Mouse (Mus musculus) kidney, adult 11 months (tissue): ENCODE data around the gene Trp53bp1.
A peak's percentile ranks its signal among the peaks of the same experiment; 100 is the strongest.

ENCODE experiments used
- DNase-seq: peaks from one replicate; pipeline ENCODE4 v3.0.0; 2022

Gene Trp53bp1

DNA sequence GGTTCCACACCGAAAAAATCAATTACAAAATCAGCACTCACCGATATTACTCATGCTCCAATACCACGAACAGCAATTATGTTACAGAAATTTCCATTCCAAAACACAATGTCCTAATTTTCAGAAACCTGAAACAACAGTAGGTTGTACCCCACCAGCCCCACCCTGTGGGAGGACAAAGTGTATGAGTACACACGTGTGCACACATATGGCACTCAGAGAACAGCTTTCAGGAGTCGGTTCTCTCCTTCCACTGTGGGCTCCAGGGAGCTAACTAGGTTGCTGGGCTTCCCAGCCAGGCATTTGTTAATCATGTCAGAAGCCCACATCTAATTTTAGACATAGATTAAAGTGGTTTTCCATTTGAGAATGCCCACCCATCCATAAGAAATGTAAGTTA, 27.1 kb downstream of the Trp53bp1 start:
- DNase-seq: no peak

DNA sequence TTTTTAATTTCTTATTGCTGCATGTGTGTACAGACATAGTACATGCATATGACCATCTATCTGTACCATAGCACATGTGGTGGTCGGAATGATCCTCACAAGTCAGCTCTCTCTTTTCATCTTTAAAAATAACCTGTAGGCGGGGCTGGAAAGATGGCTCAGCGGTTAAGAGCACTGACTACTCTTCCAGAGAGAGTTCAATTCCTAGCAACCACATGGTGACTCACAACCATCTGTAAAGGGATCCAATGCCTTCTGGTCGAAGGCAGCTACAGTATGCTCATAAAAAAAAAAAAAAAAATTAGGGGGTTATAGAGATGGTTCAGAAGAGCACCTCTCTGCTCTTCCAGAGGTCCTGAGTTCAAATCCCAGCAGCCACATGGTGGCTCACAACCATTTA, 31.8 kb downstream of the Trp53bp1 start:
- DNase-seq: no peak

DNA sequence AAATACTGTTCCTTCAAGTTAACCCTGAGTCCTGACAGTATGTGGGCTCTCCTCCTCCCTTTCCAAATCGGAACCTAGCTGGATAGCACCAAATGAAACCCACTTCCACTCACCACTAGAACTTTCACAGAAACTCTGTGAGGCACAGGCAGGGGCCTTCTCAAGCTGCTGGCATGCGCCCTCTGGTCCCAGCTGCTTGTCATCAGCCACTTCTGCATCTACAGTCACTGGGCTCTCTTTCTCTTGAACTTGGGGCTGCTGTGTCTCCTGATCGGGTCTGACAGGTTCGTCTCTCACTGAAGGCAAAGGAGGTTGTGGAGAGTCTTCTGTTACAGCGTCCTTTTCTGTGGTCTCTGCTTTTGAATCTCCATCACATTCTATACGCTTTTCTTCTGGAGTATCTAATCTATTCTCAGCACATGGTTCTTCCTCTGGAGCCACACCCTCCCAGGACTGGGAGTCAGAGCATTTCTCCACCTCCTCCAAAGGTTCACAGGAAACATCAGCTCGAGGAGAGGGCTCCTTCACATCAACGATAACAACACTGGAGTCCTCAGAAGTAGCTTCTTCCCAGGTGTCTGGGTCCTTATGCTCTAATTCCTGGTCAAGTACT, 35.6 kb downstream of the Trp53bp1 start:
- DNase-seq: no peak

DNA sequence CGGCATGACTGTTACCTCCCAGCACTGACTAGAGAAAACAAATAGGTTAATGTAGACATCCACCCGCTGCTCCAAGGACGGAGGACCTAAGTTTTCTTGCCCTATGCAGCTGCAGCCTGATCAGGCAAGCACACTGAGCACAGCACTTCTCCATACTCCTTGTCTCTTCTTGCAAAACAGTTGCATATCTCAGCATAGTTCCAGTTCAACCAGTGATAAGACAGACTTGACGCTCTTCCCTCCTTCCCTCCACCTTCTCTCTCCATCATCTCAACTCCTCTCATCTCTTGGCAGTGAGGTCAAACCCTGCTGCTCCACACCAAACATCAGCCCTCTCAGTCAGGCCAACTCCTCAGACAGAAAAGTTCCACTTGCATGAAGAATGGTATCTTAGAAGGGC, 43.1 kb downstream of the Trp53bp1 start:
- no peak for DNase-seq

DNA sequence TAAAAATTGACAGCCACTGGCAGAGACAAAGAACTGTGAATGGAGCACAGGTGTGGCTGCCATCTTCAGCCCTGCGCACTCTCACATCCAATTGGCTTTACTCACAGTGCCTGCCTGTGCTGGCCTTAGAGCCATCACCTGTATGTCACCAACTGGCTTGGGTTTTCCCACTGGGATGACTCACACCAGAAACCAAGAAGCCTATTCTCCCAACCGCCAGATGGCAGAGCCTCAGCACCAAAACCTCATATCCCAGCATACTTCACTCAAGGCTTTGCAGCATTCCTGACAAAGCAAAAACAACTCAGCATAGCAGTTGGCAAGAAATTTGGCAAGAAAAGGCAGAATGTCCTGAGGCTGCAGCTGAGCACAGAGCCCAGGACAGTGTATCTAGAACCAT, 48.2 kb downstream of the Trp53bp1 start:
- no peak for DNase-seq

DNA sequence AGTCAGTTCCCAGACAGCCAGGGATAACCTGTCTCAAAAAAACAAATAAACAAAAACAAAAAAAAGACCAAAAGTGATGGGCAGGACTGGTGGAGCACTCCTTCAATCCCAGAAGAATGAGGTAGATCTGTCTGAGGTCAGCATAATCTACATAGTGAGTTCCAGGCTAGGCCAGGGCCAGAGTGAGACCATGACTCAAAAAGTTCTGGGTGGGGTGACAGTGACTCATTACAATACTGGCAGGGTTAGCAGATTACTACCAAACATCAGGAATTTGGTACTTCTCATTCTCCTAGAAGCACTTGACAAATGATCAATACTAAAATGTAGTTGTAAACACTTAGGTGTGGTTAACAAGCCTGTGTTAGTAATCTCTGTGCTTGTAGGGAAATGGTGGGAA, 51.2 kb downstream of the Trp53bp1 start:
- DNase-seq: no peak

DNA sequence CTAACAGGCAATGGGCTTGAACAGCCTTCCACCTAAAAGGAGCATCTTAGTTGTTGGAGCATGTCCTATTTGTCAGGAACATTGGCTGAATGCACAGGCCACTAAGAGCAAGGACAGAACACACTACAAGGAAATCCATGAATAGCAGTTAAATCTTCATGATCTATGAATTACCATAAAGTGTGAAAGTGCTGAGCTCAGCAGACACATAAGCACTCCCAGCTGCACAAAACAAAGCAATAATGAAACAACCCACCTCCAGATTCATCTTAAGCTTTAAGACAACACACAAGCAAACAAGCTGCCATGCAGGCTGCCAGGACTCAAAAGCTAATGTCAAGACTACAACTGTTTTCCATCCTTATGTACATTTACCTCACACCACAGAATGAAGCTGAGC, 52.0 kb downstream of the Trp53bp1 start:
- DNase-seq: no peak

DNA sequence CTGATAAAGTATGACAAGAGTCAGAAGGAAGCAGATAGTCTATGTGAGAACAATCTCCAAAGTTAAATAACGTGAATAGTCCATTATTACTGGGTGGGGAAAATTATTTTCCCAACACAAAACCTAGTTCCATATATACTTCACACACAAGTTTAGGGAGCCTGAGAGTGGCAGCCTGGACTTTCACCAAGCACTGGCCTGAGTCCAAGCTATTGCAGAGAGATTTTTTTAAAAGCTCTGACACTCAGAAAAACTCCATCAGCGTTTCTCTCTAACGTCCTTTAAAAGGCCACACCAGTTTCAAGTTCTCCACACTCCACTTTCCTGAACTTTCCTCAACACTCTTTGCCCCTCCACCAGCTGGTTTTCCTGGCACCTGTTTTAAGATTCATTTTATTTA, 56.7 kb downstream of the Trp53bp1 start:
- peak; percentile 22 for DNase-seq

DNA sequence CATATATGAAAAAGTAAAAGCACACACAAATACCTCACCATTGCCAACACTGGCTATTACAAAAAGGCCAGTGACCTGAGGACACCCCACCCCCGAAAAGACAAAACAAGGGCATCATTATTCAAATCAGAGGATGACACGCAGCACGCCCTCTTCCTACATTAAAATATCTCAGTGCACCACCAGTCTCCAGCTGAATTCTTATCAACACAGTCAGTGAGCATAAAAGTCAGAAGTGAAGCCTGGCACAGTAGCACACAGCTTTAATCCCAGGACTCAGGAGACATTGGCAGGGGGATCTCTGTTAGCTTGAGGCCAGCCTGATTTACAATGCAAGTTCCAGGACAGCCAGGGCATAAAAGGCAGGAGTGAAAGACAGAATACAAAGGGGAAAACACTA, 64.7 kb downstream of the Trp53bp1 start:
- no peak for DNase-seq

DNA sequence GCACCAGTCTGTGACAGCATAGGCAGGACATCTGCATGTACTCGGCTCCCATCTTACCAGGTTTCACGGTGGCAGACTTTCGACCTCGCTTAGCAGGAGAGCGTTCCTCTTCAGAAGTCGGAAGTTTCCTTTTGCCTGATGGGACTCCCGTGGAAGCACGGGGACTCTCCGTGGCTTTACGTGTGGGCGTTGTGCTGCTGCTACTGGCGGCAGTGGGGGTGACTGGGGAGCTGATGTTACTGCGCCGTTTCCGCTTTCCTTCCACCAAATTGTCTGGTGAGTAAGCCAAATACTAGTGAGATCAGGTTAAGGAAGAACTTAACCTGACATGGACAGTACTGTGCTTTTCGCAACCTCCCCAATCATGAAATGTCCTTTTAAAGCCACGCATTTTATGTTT, 66.9 kb downstream of the Trp53bp1 start:
- DNase-seq: no peak

DNA sequence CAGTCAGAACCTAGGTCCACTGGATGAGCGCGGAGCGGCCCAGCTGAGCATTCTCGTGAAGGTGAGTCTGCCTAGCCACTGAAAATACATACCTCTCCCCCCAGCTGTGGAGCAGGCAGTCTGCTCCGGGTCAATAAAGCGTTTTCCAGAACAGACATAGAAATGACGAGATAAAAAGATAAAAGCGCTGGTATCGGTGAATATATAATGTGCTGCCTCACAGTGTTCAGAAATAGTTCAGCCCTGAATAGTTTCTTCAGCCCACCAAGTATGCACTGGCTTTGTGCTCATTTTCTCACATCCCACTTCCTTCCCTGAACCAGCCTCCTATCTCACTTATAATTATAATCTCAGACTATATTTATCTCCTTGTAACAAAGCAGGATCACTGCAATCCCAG, 75.7 kb downstream of the Trp53bp1 start:
- no peak for DNase-seq

DNA sequence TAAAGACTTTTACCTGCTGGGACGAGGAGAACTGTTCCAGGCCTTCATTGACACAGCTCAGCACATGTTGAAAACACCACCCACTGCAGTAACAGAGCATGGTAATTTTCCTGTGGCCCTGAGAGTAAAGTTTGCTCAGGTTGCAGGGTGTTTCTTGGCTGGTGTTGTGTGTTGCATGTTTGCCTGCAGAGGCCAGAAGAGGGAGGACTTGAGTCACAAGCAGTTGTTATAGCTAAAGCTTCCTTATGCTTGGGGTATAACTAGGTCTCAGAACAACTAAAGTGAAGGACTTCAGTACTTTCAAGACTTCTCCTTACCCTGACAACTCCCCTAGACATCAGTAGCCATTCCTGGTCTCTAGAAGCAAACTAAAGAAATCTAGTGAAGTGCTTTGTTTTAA, 82.7 kb downstream of the Trp53bp1 start:
- DNase-seq: no peak

DNA sequence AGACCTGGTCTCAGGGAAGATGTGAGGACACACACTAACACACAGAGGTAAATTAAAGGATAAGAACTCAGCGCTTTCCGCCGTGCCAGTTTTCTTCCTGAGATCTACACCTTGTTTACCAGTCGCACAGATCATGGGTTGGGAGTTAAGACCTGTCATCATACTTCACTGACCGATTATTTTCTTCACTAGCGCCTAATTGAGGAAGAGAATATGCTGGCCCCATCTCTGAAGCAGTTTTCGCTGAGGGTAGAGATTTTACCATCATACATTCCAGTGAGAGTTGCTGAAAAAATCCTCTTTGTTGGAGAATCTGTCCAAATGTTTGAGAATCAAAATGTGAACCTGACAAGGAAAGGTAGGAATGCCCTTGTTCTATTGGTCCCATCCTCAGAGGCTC, 87.1 kb downstream of the Trp53bp1 start:
- no peak for DNase-seq

DNA sequence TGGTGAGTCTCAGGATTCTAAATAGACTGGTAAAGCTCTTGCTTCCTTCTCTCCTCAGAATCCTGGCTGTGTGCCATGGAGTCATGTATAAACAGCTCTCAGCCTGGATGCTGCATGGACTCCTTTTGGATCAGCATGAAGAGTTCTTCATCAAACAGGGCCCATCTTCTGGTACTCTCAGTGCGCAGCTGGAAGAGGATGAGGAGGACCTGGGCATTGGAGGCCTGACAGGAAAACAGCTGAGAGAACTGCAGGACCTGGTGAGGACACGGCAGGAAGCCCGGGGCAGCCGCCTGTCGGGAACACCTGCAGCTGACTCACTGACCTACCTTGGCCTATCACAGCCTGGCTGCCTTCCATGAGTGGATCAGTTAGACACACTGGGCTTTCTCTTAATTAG, 87.8 kb downstream of the Trp53bp1 start:
- DNase-seq: no peak

DNA sequence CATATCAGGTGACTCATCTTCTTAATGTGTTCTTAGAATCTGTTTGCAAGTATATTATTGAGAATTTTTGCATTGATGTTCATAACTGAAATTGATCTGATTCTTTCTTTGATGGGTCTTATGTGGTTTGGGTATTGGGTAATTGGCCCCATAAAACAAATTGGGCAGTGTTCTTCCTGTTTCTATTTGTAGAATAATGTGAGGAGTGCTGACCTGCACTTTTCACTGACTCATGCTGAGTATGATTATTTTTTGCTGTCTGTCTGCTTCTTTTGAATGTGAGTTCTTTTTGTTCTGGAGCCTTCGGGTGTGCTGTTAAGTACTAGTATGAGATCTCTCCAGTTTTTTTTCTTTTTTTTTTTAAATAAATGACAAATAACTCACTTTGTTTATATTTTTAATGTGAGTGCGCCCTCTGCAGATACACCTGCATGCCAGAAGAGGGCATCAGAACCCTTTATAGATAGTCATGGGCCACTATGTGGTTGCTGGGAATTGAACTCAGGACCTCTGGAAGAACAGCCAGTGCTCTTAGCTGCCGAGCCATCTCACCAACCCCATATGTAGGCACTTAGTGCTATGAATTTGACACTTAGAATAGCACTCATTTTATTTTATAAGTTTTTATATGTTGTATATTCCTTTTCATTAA, 92.3 kb downstream of the Trp53bp1 start:
- no peak for DNase-seq

DNA sequence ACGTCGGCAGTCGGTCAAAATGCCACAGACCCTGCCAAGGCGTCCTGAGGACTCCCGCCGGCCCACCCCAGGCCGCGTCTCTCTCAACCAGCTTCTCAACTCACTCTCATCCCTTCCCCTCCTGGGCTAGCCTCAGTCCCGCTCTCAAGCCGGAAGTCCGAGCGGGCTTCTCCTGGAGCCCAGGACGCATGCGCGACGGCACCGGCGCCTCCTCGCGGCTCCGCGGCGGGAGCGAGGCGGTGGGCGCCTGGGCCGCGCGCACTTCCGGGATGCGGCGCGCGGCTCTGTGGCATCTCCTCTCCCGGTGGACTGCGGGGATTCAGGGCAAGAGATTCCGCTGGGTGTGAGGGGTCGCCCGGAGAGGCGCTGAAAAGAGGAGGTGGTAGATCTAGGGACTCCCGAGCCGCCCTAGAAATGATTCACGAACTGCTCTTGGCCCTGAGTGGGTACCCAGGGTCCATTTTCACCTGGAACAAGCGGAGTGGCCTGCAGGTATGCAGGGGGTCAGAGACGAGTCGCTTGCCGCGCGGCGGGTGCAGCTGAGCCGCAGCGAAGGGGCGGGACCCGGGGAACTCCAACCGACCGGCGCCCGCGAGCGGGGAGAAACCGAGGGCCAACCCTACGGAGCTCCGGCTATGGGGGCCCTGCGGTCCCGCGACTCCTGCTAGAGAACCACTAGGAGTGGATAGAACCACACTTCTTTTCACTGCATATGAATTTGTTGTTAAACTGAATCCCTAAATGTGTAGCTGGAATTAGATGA, 100.0 kb downstream of the Trp53bp1 start, which contains the start of gene Zscan29:
Gene Zscan29 (minus strand): TSS at position 146 of the 763 bp plus-strand sequence.
- DNase-seq: peak; percentile 84

DNA sequence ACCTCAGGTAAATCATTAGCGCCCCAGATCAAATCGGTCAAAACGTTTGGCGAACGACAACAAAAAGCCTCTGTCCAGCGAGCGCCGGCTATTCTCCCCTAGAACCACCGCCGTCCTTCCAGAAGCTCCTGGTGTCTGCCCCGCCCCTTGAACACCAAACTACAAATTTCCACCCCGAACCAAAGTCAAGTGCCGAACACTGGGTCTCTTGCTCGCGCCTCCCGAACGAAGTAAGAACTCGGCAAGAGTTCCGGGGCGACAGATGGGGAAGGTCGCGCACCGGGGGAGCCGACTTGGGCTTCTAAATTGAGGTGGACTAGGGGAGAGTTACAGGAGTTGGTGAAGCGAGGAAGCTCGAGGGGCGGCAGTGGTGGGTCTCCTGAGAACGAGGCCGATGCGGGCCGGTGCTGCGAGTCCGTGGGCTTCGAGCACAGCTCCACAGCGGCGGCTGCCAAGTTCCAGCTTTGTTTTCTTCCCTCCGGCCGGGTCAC, 100.7 kb downstream of the Trp53bp1 start, which contains the start of gene Tubgcp4:
Gene Tubgcp4 (plus strand): TSS at position 174 of the 491 bp plus-strand sequence.
- peak; percentile 64 for DNase-seq

DNA sequence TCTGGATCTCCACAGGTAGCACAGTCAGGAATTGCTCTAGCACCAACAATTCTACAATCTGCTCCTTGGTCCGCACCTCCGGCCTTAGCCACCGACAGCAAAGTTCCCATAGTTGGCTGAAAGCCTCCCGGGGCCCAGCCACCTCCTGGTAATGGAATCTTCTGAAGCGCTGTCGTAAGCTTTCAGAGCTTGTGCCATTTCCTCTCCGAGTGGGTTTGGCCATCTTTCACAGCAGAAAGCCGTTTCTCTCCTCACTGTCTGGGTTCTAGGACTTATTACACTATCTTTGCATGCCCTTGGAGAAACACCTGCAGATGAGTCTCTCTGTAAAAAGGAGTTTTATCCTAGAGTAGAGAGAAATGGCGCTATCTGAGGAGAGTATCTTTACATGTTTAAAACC, 101.3 kb downstream of the Trp53bp1 start:
- peak; percentile 30 for DNase-seq

DNA sequence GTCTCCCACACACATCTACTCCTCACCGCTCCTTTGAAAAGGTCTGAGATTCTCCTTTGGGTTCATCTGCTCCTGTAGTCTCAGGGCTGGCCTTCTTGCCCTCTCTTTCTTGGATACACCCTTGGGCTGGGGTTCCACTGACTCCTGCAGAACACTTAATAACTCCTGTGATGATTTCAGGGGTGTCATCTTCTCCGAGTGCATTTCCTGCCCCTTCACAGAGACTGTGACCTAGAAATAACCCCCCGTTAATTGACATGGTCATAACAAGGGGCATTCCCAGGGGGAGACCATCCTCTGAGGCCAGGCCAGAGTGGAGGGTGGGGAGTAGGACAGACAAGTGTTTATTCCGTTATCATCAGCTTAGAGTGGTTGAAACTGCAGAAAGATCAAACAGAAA, 102.0 kb downstream of the Trp53bp1 start:
- DNase-seq: no peak

DNA sequence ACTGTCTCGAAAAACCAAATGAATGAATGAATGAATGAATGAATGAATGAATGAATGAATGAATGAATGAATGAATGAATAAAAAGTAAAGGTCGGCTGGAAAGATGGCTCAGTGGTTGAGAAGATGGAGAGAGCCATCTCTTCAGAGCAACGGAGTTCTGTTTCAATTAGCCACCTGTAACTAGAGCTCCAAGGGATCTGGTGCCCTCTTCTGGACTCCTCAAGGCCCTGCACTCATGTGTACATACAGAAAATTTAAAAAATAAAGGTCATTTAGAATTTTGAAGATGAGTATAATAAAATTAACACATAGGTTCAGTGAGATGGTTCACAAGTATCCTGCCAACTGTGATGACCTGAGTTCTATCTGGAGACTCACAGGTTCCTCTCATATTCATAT, 118.1 kb downstream of the Trp53bp1 start:
- no peak for DNase-seq

DNA sequence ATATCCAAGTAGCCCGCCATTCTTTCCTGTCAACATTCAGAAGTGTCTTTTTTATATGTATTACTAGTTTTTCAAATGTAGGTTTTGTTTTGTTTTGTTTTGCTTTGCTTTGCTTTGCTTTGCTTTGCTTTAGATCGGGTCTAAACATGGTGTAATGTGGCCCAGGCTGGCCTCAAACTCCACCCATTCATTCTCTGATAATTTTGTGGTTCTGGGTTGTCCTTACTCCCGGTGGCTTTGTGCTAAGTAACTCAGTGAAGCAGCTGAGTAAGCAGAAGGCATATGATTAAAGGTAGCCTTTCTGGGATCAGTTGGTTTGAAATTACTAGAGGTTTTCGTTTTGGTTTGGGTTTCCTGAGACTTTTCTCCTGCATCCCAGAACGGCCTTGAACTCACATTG, 121.5 kb downstream of the Trp53bp1 start:
- no peak for DNase-seq
